Mouse (Mus musculus) urinary bladder, postnatal 10 days (tissue): ENCODE data around the gene Prkcg.
"Not testable (repeated sequence)": the region's sequence is repeated elsewhere in the genome, so short reads cannot be mapped to it uniquely, and the experiment has no call there.

Experiments used
- DNase-seq: peaks from one replicate; pipeline ENCODE4 v3.0.0; 2022; ENCODE audit warnings: low spot score

The Prkcg gene

DNA sequence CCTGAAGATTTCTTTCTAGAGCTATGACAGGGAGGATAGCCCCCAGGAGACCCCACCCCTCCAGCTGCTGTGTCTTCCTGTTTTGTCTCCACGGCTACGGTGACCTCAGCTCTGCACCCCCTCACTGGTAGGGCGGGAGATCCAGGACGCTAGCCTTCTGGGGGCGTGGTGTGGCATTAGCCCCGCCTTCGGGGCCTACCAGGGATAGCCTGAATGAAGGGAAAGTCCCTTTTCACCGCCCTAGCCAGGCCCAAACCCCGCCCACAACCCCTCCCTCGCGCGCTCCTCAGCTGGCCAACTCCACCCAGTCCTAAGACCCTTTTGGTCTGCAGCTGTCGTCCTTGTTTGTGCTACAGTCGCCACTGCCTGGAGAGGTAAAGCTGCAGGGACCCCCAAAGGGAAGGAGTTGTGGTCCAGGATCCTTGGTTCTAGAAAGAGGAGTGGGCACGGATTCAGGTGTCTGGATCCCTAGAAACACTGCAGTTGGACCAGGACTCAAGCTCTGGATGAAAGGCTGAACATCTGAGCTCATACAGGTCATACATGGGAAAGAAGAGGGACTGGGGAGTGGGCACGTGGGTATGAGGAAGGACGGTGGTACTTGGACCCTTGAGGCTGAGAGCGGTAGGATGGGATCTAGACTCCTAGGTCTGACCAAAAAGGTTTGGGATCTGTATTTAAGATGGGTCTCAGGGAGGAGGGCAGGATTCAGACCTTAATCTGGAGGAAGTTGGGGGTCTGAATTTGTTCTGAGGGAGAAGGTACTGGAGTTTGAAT lies 1.5 kb downstream of the Prkcg start:
- peak; percentile 79 for DNase-seq

DNA sequence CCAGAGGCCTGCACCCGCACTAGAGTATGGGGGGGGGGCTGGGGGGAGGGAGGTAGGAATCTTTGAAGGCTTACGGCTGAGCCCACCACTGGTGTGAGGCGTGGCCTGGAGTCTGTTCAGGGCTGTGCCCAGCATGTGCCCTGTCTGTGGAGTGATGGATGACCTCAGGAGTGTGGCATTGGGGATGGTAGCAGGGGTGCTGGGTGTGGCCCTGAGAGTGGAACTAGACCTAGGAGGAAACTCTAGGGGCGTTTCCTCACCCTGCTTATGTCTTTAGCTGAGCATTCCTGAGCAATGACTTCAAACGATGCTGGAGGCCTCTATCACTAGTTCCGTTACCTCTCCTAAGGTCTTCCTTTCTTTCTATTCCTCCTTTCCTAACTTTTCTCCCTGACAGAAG lies 2.2 kb downstream of the Prkcg start:
- DNase-seq = no peak

DNA sequence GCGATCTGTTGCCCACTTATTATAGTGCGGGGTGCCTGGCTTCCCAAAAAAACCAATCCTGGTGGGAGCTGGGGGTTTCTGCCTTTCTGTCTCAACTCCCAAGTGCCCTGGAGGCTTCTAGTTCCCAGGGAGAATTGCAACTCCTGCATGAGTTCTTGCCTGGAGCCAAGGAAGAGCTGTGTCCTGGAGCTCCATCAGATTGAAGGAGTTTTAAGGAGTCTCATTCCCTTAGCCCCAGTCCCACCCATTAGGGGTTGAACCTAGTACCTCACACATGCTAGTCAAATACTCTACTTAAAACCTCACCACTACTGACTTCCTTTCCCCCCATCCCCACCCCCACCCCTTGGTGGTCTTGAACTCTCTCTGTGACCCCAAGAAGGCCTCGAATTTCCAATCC lies 2.8 kb downstream of the Prkcg start:
- no peak for DNase-seq

DNA sequence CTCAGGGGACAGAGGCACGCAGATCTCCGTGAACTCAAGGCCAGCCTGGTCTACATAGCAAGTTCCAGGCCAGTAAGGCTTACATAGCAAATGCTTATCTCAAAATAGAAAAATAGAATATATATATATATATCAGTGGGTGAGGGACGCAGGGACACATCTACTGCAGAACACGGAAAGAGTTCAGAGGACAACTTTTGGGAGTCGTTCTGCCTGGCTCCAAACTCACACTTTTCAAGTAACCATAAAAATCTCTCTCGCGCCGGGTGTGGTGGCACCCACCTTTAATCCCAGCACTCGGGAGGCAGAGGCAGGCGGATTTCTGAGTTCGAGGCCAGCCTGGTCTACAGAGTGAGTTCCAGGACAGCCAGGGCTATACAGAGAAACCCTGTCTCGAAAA lies 3.3 kb downstream of the Prkcg start:
- DNase-seq = not testable (repeated sequence)

DNA sequence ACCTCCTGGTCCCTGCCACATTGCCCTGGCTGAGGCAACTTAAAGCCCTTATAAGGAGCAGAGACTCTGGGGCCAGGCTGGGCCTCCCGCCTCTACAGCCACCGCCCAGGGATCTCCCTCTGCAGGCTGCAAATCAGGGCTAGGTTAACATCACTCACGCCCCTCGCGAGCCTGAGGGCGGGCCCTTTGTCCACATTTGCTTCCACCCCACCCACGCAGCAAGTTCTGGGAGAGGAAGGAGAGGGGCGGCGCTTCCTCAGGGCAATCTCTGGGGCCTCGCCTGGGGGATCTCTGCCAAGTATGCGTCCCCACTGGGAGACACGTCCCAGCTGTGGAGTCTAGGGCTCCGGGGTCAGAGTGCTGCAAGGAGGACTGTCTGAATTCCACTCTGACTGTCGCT lies 3.8 kb downstream of the Prkcg start:
- peak; percentile 62 for DNase-seq

DNA sequence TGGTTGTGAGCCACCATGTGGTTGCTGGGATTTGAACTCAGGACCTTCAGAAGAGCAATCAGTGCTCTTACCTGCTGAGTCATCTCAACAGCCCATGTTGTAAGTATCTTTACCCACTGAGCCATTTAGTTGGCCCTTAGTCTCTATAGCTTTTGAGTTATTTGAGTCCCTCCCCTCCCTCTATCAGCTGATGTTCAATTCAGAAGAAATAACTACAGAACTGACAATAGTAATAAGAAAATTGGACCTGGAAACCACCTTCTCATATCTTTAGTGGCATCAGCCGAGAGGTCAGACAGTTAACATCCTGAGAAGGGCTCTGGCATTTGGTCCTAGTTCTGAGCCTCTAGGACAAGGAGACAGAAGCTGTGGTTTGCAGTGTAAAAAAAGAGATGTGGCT lies 5.8 kb downstream of the Prkcg start:
- no peak for DNase-seq

DNA sequence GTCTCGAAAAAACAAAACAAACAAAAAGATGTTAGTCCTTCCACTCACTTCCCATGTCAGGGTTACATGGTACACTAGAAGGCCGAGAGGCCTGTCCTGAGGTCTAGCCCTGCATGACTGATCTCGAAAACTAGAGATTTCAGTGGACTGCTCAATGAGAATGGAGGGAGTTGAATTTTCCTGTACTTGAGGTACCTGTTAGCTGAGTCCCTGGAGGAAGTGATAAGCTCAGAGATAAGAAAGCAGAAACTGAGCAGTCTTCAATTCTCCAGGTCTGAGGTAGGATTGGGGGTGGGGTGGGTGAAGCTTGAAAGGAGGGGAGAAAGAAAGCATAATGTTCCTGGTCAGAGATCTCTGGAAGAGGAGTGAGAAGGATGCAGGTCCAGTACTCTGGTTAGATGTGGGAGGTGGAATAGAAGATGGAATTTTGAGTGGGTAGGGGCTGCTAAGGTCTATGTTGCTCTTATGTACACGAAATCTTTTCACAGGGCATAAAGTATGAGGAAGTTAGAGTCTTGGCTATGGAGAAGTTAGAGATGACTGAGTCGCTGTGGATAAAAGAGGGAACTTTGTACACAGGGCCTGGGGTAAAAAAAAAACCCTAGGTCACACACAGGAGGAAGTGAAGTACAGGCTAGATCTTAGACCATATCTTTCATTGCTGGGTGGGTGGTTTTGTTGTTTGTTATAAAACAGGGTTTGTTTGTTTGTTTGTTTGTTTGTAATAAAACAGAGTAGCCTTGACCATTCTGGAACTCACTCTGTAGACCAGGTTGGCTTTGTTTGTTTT lies 6.5 kb downstream of the Prkcg start:
- DNase-seq = no peak

DNA sequence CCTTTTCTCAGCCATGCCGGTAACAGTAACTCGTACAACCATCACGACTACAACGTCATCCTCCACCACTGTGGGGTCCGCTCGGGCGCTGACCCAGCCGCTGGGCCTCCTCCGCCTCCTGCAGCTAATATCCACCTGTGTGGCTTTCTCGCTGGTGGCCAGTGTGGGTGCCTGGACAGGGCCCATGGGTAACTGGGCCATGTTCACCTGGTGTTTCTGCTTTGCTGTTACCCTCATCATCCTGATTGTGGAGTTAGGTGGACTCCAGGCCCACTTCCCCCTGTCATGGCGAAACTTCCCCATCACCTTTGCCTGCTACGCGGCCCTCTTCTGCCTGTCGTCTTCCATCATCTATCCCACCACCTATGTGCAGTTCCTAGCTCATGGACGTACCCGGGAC lies 7.7 kb downstream of the Prkcg start:
- no peak for DNase-seq

DNA sequence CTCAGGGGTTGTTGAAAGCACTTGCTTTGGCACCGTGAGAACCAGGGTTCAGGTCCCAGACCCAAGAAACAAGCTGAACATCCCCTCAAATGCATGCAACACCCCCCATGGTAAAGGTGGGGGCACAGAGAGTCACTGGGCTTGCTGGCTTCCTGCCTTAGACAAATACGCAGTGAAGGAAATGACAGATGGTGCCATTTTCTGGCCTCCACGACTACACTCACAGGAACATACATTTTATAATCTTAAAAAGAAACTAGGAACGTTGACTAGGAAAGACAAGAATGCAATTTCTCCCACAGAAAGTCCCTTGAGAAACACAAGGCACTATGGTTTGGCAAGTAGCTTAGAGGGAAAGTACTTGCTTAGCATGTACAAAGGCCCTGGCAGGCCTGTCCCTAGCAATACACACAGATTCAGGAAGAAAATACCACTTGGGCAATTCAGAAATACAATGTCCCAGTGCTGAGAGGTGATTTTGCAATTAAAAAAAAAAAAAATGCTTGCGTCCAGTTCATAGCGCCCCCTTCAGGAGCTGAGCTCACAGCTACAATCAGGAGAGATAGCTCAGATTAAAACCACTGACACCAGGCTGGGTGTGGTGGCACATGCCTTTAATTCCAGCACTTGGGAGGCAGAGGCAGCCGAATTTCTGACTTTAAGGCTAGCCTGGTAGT lies 11.1 kb downstream of the Prkcg start:
- DNase-seq = no peak

DNA sequence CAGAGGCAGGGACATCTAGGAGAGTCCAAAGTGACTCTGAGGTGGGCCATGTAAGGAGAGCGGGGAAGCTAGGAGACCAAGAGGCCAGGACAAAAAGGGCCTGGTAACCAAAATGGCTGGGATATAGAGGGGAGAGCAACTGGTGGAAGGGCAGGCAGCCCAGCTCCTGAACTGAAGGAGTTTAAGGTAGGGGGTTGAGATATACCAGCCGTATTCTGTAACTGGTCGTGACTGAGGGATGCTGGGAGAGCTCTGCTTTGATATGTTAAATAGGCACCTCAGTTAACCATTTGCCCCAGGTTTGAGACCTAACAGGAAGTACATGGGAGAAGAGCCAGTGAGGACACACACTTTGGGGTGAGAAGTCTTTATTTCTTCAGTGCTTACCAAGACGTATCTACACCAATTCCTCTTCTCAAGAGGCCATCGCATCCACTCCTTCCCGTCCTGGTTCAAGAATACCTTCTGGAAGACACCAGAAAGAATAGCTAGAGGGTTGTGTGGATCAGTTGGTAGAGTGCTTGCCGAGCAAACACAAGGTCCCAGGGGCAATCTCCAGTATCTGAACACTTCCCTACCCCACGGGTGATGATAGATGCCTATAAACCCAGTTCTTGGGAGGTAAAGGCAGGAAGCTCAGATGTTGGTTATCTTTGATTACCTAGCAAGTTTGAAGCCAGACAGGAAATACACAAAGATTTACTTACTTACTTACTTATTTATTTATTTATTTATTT lies 12.1 kb downstream of the Prkcg start:
- no peak for DNase-seq

DNA sequence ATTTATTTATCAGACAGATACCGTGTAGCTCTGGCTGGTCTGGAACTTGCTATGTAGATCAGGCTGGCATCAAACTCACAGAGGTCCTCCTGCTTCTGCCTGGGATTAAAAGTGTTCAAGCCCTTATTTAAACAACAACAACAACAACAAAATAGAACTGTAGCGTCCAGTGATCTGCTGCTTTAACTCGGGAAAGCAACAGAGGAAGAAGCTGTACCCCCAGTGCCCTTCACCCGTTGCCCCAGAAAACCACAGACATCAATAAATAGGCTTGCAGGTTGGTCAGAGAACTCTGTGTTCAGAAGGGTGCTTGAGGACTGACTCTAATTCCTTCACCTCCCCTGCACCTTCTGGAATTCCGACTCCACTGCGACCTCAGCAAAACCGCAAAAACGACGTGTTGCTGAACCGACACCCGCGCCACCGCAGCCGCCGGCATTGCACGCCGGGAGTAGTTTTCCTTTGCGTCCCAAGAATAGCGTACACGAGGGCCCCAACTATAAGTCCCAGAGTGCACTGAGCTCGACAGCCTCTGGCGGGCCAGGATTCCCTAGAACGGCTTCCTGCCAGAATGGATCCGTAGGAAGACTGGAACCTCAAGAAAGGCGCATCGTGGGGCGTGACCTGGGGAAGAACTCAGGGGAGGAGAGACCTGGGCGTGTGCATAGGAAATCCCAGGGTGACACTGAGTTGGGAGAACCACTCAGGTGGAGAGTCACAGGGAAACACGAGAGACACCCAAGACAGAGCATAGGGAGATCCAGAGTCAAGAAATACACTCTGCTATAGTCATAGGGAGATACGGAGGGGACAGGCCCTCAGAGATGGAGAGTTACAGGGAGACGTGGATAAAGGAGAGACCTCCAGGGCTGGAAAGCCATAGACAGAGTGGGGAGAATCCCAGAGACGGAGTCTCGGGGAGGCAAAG lies 12.9 kb downstream of the Prkcg start:
- no peak for DNase-seq

DNA sequence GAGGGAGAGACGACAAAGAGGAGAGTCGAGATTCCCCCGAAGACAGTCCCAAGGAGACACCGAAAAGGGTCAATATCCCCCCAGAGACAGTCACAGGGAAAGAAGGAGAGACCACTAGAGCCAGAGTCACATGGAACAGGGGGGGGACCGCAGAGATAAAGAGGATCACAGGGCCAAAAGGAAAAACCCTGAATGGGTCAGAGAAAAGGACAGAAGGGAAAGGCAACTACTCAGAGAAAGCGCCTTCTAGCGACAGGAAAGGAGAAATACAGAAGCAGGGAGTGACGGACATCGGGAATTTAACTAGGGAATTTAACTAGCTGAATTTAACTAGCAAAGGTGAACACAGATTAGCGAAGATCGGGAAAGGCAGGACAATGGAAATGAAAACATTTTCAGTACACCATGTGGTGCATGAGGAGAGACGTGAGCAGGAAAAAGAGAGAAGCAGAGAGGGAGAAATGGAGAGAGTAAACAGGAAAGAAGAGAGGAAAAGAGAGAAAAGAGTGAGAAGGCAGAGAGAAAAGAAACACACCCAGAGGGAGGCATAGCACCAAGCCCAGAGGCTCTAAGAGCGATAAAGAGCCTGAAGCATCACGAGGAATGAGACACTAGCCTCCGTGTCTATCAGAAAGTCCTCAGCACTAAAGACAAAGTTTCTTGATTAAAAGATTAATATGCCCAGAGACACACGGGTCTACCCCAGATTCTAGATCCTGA lies 13.7 kb downstream of the Prkcg start:
- no peak for DNase-seq

DNA sequence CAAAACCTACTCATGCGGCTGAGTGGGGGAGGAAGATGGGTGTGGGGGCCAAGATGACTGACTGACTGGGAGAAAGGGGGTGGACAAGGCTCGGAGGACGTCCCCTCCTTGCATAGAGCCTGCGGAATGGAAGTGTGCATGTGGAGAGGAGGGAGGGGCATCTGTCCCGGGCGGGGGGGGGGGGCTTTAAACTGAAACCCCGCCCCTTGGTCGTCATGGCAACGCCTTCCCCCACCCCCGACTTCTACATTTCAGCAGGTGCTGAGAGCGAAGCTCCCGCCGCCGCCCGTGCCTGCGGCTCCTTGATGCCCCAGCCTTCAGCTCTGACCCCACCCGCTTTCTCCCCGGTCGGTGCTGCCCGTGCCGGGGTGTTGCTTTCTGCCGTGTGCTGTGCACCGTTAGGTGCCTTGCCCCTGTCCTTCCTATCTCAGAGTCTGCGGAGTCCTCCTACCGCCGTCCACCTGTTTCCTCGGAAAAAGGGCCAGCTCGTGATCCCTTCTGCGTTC lies 14.3 kb downstream of the Prkcg start:
- DNase-seq = no peak

DNA sequence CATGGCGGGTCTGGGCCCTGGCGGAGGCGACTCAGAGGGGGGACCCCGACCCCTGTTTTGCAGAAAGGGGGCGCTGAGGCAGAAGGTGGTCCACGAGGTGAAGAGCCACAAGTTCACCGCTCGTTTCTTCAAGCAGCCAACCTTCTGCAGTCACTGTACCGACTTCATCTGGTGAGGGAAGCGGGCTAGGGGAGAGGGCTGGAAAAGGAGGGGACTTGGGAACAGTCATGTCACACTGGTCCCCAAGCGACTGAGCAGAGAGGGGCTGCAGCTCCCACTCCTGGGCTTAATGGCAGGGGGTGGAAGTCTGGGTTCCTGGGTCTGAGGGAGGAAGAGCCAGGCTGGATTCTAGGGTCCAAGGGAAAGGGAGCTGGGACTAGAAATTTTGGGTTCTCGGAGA lies 14.8 kb downstream of the Prkcg start:
- DNase-seq = no peak

DNA sequence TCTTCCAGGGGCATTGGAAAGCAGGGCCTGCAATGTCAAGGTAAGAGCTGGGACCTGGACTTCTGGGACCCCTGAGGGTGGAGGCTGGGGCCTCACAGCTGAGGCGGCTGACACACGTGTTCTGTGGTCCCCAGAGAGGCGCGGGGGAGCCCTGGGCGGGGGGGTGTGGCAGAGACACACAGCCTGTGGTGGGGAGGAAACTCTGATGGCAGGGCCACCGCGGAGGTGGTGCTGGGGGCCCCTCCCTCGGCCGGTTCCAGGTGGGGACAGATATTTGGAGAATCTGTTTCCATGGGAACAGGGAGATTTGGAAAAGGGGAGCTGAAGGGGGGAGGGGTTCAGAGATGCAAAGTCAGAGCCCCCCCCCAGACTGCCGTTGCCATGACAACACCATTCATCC lies 15.3 kb downstream of the Prkcg start:
- no peak for DNase-seq

DNA sequence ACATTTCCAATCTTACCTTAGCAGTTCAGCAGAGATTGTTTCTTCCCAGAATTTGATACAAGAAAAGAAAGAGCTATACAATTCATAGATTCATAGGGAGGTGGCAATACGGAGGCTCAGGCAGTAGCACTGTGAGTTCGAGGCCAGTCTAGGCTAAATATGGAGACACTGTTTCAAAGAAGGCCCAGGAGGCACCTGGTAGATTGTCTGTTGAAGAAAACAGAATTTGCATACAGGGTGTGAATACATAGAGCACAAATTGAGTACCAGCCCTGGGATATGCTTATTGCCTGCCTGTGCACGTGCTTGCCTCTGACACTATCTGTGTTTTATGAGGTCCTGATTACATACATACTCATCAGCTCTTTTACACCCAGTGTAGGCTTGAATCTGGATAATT lies 17.4 kb downstream of the Prkcg start:
- no peak for DNase-seq

DNA sequence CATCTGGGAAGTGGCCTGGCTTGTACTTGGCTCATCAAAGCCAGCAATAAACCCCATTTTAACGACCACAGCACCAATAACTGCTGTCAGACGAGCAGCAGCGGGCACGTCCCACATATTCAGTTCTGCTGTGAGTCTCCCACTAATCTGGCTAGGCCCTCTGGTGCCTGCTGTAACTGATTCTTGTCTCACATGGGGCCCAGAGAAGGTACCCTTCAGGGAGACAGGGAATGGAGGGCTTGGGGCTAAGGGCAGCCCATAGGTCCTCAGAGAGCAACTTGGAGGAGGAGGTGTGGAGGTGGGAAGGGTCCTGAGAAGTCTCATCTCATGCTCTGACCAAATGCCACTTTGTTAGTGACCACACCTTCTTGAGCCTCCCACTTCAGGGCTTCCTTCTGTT lies 19.7 kb downstream of the Prkcg start:
- no peak for DNase-seq

DNA sequence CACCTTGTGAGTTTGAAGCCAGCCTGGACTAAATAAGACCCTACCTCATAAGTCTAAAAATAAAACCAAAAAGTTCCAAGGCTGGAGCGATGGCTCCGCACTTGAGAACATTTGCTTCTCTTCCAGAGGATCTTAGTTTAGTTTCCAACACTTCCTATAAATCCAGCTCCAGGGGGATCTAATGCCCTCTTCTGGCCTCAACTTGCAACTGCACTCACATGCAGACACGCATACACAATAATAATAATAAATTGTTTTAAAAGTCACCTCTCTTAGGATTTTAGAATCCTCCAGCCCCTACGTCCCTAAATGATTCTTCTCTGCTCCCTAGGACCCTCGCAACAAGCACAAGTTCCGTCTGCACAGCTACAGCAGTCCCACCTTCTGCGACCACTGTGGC lies 21.3 kb downstream of the Prkcg start:
- DNase-seq = no peak

DNA sequence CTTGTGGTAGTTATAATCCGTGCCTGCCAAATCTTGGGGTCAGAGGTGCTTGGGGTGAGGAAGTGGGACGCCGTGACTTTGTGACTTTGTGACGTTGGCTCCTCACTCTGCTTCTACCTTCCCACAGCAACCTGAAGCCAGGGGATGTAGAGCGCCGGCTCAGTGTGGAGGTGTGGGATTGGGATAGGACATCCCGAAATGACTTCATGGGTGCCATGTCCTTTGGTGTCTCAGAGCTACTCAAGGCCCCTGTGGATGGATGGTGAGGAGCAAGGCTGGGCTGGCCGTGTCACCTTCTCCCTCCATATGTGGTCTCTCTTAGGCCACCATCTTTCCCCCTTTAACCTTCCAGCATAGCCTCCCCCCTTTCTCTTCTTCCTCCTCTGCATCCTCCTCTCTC lies 24.6 kb downstream of the Prkcg start:
- no peak for DNase-seq

DNA sequence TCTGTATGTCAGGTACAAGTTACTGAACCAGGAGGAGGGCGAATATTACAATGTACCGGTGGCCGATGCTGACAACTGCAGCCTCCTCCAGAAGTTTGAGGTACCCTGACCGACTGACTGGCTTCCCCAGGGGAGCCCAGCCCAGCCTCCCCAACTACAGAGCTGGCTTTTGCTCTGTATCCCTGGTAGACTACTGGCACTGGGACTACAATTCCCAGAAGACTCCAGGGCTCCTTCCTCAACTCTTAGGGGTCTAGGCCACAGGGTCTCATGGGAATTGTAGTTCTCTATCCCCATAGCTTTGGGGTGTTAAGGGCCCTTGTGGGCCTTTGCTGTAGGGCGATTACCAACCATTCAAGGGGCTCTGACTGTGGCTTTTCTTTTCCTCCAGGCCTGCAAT lies 25.1 kb downstream of the Prkcg start:
- no peak for DNase-seq
